Mouse (Mus musculus) ES-Bruce4 (cell line): ENCODE data around the gene Lrtm2. TPM values are rescaled to one million over a fixed set of nuclear protein-coding genes. Genes with fewer than 3 reads are reported as not detected.

Experiments used
- H3K27ac ChIP-seq: 2 replicates; pipeline ENCODE4 v1.5.1; 2012; ENCODE audit warnings: low read length, inconsistent platforms; ENCODE audit not compliant: insufficient read depth
- H3K27me3 ChIP-seq: 2 replicates; pipeline ENCODE4 v1.6.1; 2012; ENCODE audit warnings: mild to moderate bottlenecking, low read length, inconsistent platforms; ENCODE audit not compliant: control insufficient read depth, poor library complexity, insufficient read depth, severe bottlenecking
- H3K36me3 ChIP-seq: 2 replicates; pipeline ENCODE4 v1.6.1; 2012; ENCODE audit warnings: inconsistent platforms, mild to moderate bottlenecking, low read length, moderate library complexity; ENCODE audit not compliant: control insufficient read depth, poor library complexity, insufficient read depth, severe bottlenecking
- H3K4me1 ChIP-seq: one replicate; pipeline ENCODE4 v1.8.1; 2011; ENCODE audit warnings: low read length; ENCODE audit not compliant: control insufficient read depth, insufficient read depth
- H3K4me3 ChIP-seq: 2 replicates; pipeline ENCODE4 v1.5.1; 2011; ENCODE audit warnings: low read depth, mild to moderate bottlenecking, low read length
- H3K9ac ChIP-seq: 2 replicates; pipeline ENCODE4 v1.6.1; 2012; ENCODE audit warnings: low read depth, mild to moderate bottlenecking, inconsistent platforms; ENCODE audit not compliant: poor library complexity, severe bottlenecking
- H3K9me3 ChIP-seq: replicated peaks from 2 replicates; pipeline ENCODE4 v1.6.1; 2012; ENCODE audit warnings: mild to moderate bottlenecking, low read length, inconsistent platforms; ENCODE audit not compliant: control insufficient read depth, poor library complexity, insufficient read depth, severe bottlenecking
- CTCF ChIP-seq: IDR thresholded peaks from one replicate; pipeline ENCODE4 v1.8.1; 2011; ENCODE audit warnings: low read depth, low read length
- EP300 ChIP-seq: IDR thresholded peaks from 2 replicates; pipeline ENCODE4 v1.6.1; 2011; ENCODE audit warnings: low read depth, low read length; ENCODE audit not compliant: insufficient read depth
- POLR2A ChIP-seq: IDR thresholded peaks from one replicate; pipeline ENCODE4 v1.8.1; 2011; ENCODE audit warnings: low read length; ENCODE audit not compliant: insufficient read depth
- polyA plus RNA-seq: library from polyadenylated mRNA; stranded (reverse); fragments of >200 nt; gene quantifications from 2 replicates; pipeline ENCODE4 v1.2.4, GENCODE M21; 2011; ENCODE audit warnings: low read depth; ENCODE audit not compliant: missing spikeins, insufficient read depth, insufficient read length

Lrtm2 gene
- polyA plus RNA-seq, 1 experiment = 0.49 TPM

DNA sequence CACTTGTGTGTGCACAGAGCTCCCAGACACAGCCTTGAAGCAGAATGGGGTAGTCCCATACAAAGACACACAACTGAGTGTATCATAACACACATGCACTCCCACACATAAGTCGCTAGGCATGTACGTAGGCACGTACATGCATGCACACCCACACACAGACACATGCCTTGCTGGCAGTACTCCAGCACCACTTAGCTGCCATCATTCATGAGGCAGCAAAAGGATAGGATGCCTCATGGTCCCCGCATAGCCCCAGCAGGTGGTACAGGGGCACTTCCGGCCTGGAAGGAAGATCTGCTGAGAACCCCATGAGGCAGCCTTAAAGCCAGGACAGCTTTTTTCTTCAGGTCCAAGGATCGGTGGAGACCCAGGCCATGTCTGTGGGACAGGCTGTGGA lies 4.6 kb downstream of the Lrtm2 start:
- no peak overlapping the region for H3K9ac ChIP-seq
- H3K27me3 ChIP-seq = no peaks in the 10 kb centered on the region
- no peak overlapping the region for H3K4me3 ChIP-seq
- TF ChIP-seq POLR2A (no peak), CTCF (no peak), EP300 (no peak)
- no peaks in the 10 kb centered on the region for H3K36me3 ChIP-seq
- H3K9me3 ChIP-seq = no peaks in the 10 kb centered on the region
- H3K4me1 ChIP-seq = peaks cover 22% of the 10 kb centered on the region
- no peak overlapping the region for H3K27ac ChIP-seq

DNA sequence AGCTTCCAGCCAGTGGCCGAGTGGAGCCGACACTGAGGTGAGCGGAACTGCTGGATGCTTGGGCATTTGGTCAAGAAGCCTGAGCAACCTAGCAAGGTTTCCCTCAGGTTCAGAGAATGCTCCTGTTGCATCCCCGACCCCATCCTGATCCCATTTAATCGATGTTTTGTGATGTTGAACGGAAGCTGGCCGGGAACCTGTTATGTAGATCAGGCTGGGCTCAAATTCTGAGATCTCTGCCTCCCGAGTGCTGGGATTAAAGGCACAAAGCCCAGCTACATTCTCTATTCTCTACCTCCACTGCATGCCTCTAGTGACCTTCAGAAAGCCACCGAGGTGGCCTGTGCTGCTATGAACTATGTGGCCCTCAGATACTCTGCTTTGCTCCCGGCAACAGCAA lies 5.8 kb downstream of the Lrtm2 start:
- Histone ChIP-seq H3K4me1 (peaks cover 22% of the 10 kb centered on the region), H3K36me3 (no peaks in the 10 kb centered on the region), H3K27me3 (no peaks in the 10 kb centered on the region)

DNA sequence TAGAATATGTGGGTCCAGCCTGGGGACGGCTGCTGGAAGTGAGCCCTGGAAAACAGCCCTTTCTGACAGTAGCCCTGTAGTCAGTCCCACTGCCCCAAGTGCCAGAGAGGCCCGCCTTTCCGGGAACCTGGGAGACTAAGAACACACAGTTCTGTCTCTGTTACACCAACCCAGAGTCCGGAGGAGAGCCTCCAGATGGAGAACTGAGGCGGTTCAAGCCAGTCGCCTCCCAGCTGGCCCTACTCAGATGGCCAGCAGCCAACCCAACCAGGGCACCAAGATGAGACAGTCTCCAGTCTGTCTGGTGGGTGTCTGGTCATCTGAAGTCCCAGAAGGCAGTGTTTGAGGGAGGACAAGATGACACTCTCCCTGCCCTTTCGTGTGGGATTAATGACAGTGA lies 8.8 kb downstream of the Lrtm2 start:
- Histone ChIP-seq H3K4me1 (peaks cover 16% of the 10 kb centered on the region), H3K4me3 (no peak overlapping the region), H3K9me3 (no peaks in the 10 kb centered on the region), H3K27me3 (no peaks in the 10 kb centered on the region), H3K27ac (no peak overlapping the region), H3K9ac (no peak overlapping the region), H3K36me3 (no peaks in the 10 kb centered on the region)
- TF ChIP-seq POLR2A (no peak), EP300 (no peak), CTCF (no peak)

More for the DNA sequence above, 5.8 kb downstream of the Lrtm2 start:
- TF ChIP-seq CTCF = no peak
- peak; percentile 79 for TF ChIP-seq EP300
- TF ChIP-seq POLR2A = no peak
- Histone ChIP-seq H3K27ac (no peak overlapping the region), H3K9ac (no peak overlapping the region), H3K4me3 (no peak overlapping the region), H3K9me3 (no peaks in the 10 kb centered on the region)

DNA sequence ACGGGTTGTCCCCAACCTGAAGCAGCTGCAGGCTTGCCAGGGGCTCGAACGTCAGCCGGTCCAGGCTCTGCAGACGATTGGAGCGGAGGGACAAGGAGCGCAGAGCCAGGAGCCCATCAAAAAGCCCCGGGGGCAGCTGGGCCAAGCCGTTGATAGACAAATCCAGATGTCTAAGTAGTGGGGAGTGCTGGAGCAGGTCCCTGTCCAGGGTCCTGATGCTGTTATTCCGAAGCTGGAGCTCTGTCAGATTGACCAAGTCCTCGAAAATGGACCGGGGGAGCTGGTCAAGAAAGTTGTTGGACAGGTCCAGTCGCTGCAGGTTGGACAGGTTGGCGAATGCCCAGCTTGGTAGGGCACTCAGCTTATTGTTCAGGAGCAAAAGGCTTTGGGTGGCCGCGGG lies 10.1 kb downstream of the Lrtm2 start:
- H3K27me3 ChIP-seq = no peaks in the 10 kb centered on the region
- H3K27ac ChIP-seq = no peak overlapping the region
- H3K36me3 ChIP-seq = no peaks in the 10 kb centered on the region
- H3K9me3 ChIP-seq = no peaks in the 10 kb centered on the region
- peaks cover 7% of the 10 kb centered on the region for H3K4me1 ChIP-seq
- no peak overlapping the region for H3K4me3 ChIP-seq
- no peak overlapping the region for H3K9ac ChIP-seq
- no peak for TF ChIP-seq CTCF
- TF ChIP-seq EP300 = no peak
- no peak for TF ChIP-seq POLR2A

DNA sequence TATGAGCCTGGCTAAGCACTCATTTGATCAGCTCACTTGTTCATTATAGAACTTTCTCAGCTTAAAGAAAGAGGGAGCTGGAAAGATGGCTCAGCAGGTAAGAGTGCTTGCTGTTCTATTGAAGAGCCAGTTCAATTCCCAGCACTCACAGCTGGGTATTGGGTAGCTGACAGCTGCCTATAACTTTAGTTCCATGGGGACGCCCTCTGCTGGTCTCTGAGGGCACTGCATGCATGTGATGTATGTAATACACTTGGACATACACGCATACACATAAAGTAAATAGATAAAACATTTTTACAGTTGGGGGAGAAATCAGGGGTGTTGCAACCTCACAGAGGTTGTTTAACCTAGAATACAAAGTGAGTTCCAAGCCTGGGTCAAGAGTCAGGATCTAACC lies 11.2 kb downstream of the Lrtm2 start:
- Histone ChIP-seq H3K9me3 (no peaks in the 10 kb centered on the region), H3K27me3 (no peaks in the 10 kb centered on the region), H3K4me3 (no peak overlapping the region), H3K27ac (no peak overlapping the region), H3K9ac (no peak overlapping the region), H3K36me3 (no peaks in the 10 kb centered on the region), H3K4me1 (peaks cover 4% of the 10 kb centered on the region)
- TF ChIP-seq EP300 (no peak), POLR2A (no peak), CTCF (peak; percentile 12)

DNA sequence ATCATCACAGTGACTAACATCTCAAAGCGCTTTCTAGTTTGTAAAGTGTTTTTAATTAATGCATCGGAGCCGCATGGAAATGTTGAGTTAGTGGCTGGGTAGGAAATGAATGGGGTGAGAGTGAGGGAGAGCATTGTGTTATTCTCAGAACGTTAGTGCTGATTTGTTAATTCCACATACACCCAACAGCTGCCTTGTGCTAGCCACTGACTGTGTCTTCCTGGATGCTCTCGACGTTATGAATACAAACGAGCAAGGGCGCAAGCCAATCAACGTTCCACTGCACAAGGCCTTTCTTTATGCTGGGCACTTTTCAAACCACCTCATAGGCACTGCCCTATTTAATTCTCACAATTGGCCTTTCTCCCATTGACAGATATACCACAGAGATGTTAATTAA lies 11.8 kb downstream of the Lrtm2 start:
- no peak overlapping the region for H3K27ac ChIP-seq
- H3K27me3 ChIP-seq = no peaks in the 10 kb centered on the region
- no peaks in the 10 kb centered on the region for H3K36me3 ChIP-seq
- no peak overlapping the region for H3K9ac ChIP-seq
- no peaks in the 10 kb centered on the region for H3K4me1 ChIP-seq
- TF ChIP-seq EP300 = no peak
- no peak for TF ChIP-seq CTCF
- no peak for TF ChIP-seq POLR2A
- no peak overlapping the region for H3K4me3 ChIP-seq
- H3K9me3 ChIP-seq = no peaks in the 10 kb centered on the region
